Mouse (Mus musculus): ENCODE measurements at regions not wholly inside any gene's neighbourhood (a gene's known extent, or its start where the extent isn't known, plus 50 kb on each side); places are given as distances from the start of the nearest gene placed in this dataset.
"Not testable (repeated sequence)": the region's sequence is repeated elsewhere in the genome, so short reads cannot be mapped to it uniquely, and the experiment has no call there.

GRCm38 (mm10) chr9:41429236-41429635 is 267.7 kb upstream of the Ubash3b start:
- Histone ChIP-seq H3K4me1 (replicated peaks; ENCODE audit: control insufficient read depth in 2 of 2, insufficient read depth in 2 of 2, low read length in 1 of 2) (no peaks in the 10 kb centered on the region), H3K9me3 (ENCODE audit: control insufficient read depth, low read length) (no peaks in the 10 kb centered on the region), H3K9ac (replicated peaks) (no peak overlapping the region), H3K27me3 (ENCODE audit: control insufficient read depth, insufficient read depth, low read length) (no peaks in the 10 kb centered on the region), H3K36me3 (replicated peaks; ENCODE audit: control insufficient read depth, insufficient read depth, low read depth) (no peaks in the 10 kb centered on the region), H3K4me2 (ENCODE audit: low read depth) (no peak overlapping the region), H3K27ac (no peak overlapping the region), H3K4me3 (ENCODE audit: insufficient read depth in 1 of 2, low read depth in 2 of 2, low read length in 2 of 2) (no peak overlapping the region)
- 69% methylated on average over 4 of the region's 4 CpGs for WGBS (ENCODE audit: insufficient replicate concordance)
- no peak for TF ChIP-seq EP300 (IDR thresholded peaks at IDR 0.05; ENCODE audit: low read depth)
- no peak for TF ChIP-seq CTCF (IDR thresholded peaks at IDR 0.05; ENCODE audit: low read depth)
- DNase-seq (ENCODE audit: low read depth in 3 of 3, low spot score in 3 of 3) (no peak), ATAC-seq (ENCODE audit: insufficient read depth) (no peak)

GRCm38 (mm10) chr9:41426698-41427097 is 265.2 kb upstream of the Ubash3b start:
- H3K9me3 ChIP-seq (ENCODE audit: control insufficient read depth, low read length) = no peaks in the 10 kb centered on the region
- H3K9ac ChIP-seq (replicated peaks) = no peak overlapping the region
- ATAC-seq (ENCODE audit: insufficient read depth) = no peak
- WGBS (ENCODE audit: insufficient replicate concordance) = 57% methylated on average over 7 of the region's 7 CpGs
- H3K36me3 ChIP-seq (replicated peaks; ENCODE audit: control insufficient read depth, insufficient read depth, low read depth) = no peaks in the 10 kb centered on the region
- DNase-seq (ENCODE audit: low read depth in 3 of 3, low spot score in 3 of 3) = no peak
- H3K4me3 ChIP-seq (ENCODE audit: insufficient read depth in 1 of 2, low read depth in 2 of 2, low read length in 2 of 2) = no peak overlapping the region
- H3K27me3 ChIP-seq (ENCODE audit: control insufficient read depth, insufficient read depth, low read length) = no peaks in the 10 kb centered on the region
- TF ChIP-seq EP300 (IDR thresholded peaks at IDR 0.05; ENCODE audit: low read depth) = no peak
- TF ChIP-seq CTCF (IDR thresholded peaks at IDR 0.05; ENCODE audit: low read depth) = no peak
- no peak overlapping the region for H3K27ac ChIP-seq
- no peak overlapping the region for H3K4me2 ChIP-seq (ENCODE audit: low read depth)
- H3K4me1 ChIP-seq (replicated peaks; ENCODE audit: control insufficient read depth in 2 of 2, insufficient read depth in 2 of 2, low read length in 1 of 2) = no peaks in the 10 kb centered on the region

DNA sequence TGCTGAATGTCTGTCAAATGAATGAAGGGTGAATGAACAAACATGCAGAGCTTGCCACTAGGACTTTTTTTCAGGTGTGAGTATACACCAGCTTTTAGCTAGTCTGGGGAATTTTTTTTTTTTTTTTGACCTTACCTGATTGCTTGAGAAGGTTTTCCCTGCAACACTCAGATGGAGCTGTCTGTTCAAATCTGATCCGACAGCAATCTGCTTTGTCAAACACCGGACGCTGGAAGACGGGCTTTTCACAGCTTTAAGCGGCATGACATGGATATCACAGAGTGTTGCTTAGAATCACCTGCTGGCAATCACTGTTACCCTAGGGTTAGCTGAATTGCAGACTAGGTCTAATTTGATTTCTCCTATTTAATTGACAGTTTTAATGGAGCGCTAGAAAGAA is 263.7 kb upstream of the Ubash3b start:
- ATAC-seq (ENCODE audit: insufficient read depth) = no peak
- no peaks in the 10 kb centered on the region for H3K27me3 ChIP-seq (ENCODE audit: control insufficient read depth, insufficient read depth, low read length)
- H3K27ac ChIP-seq = no peak overlapping the region
- H3K4me2 ChIP-seq (ENCODE audit: low read depth) = no peak overlapping the region
- H3K4me1 ChIP-seq (replicated peaks; ENCODE audit: control insufficient read depth in 2 of 2, insufficient read depth in 2 of 2, low read length in 1 of 2) = no peaks in the 10 kb centered on the region
- TF ChIP-seq CTCF (IDR thresholded peaks at IDR 0.05; ENCODE audit: low read depth) (no peak), EP300 (IDR thresholded peaks at IDR 0.05; ENCODE audit: low read depth) (no peak)
- H3K4me3 ChIP-seq (ENCODE audit: insufficient read depth in 1 of 2, low read depth in 2 of 2, low read length in 2 of 2) = no peak overlapping the region
- H3K36me3 ChIP-seq (replicated peaks; ENCODE audit: control insufficient read depth, insufficient read depth, low read depth) = no peaks in the 10 kb centered on the region
- no peak overlapping the region for H3K9ac ChIP-seq (replicated peaks)
- no peaks in the 10 kb centered on the region for H3K9me3 ChIP-seq (ENCODE audit: control insufficient read depth, low read length)
- DNase-seq (ENCODE audit: low read depth in 3 of 3, low spot score in 3 of 3) = no peak
- 76% methylated on average over 6 of the region's 6 CpGs for WGBS (ENCODE audit: insufficient replicate concordance)

GRCm38 (mm10) chr9:41413791-41414190 is 252.3 kb upstream of the Ubash3b start:
- Histone ChIP-seq H3K36me3 (replicated peaks; ENCODE audit: control insufficient read depth, insufficient read depth, low read depth) (no peaks in the 10 kb centered on the region), H3K27ac (no peak overlapping the region), H3K9ac (replicated peaks) (no peak overlapping the region), H3K9me3 (ENCODE audit: control insufficient read depth, low read length) (no peaks in the 10 kb centered on the region), H3K4me3 (ENCODE audit: insufficient read depth in 1 of 2, low read depth in 2 of 2, low read length in 2 of 2) (no peak overlapping the region), H3K4me2 (ENCODE audit: low read depth) (no peak overlapping the region), H3K27me3 (ENCODE audit: control insufficient read depth, insufficient read depth, low read length) (no peaks in the 10 kb centered on the region), H3K4me1 (replicated peaks; ENCODE audit: control insufficient read depth in 2 of 2, insufficient read depth in 2 of 2, low read length in 1 of 2) (no peaks in the 10 kb centered on the region)
- no peak for TF ChIP-seq EP300 (IDR thresholded peaks at IDR 0.05; ENCODE audit: low read depth)
- no peak for TF ChIP-seq CTCF (IDR thresholded peaks at IDR 0.05; ENCODE audit: low read depth)
- ATAC-seq (ENCODE audit: insufficient read depth) = no peak
- WGBS (ENCODE audit: insufficient replicate concordance) = 41% methylated on average over 3 of the region's 3 CpGs
- DNase-seq (ENCODE audit: low read depth in 3 of 3, low spot score in 3 of 3) = no peak

DNA sequence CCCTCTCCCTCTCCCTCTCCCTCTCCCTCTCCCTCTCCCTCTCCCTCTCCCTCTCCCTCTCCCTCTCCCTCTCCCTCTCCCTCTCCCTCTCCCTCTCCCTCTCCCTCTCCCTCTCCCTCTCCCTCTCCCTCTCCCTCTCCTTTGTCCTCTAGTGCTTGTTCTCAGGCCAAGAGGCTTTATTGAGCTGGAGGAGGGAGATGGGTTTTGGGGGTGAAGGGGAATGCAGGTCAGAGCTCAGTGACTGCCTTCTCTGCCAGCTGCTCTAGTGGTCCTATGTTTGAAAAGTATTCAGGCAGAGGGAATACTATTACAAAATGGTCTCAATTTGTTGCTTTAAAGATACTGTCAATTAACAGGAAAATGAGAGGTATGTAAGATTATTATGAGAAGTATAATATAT is 251.6 kb upstream of the Ubash3b start:
- ATAC-seq (ENCODE audit: insufficient read depth); H3K4me1 ChIP-seq (replicated peaks; ENCODE audit: control insufficient read depth in 2 of 2, insufficient read depth in 2 of 2, low read length in 1 of 2); H3K9me3 ChIP-seq (ENCODE audit: control insufficient read depth, low read length); H3K9ac ChIP-seq (replicated peaks); DNase-seq (ENCODE audit: low read depth in 3 of 3, low spot score in 3 of 3); H3K27ac ChIP-seq; H3K4me3 ChIP-seq (ENCODE audit: insufficient read depth in 1 of 2, low read depth in 2 of 2, low read length in 2 of 2); H3K36me3 ChIP-seq (replicated peaks; ENCODE audit: control insufficient read depth, insufficient read depth, low read depth); H3K27me3 ChIP-seq (ENCODE audit: control insufficient read depth, insufficient read depth, low read length); H3K4me2 ChIP-seq (ENCODE audit: low read depth): not testable (repeated sequence)

Data from liver, embryonic 14.5 days (tissue).